Mouse (Mus musculus) erythroblast, embryonic 14.5 days (primary cell): ENCODE measurements around the gene Dpf2. TPM values are rescaled to one million over a fixed set of nuclear protein-coding genes. Genes with fewer than 3 reads are reported as not detected.
"Not testable (repeated sequence)": the region's sequence is repeated elsewhere in the genome, so short reads cannot be mapped to it uniquely, and the experiment has no call there.

Source experiments
- H3K27me3 ChIP-seq: 2 replicates; pipeline ENCODE4 v1.6.1; 2012; ENCODE audit warnings: inconsistent platforms; ENCODE audit not compliant: control insufficient read depth
- H3K36me3 ChIP-seq: 2 replicates; pipeline ENCODE4 v1.6.1; 2012; ENCODE audit warnings: mild to moderate bottlenecking, inconsistent platforms; ENCODE audit not compliant: control insufficient read depth
- H3K4me1 ChIP-seq: 2 replicates; pipeline ENCODE4 v1.6.1; 2012; ENCODE audit warnings: inconsistent platforms; ENCODE audit not compliant: control insufficient read depth
- H3K4me3 ChIP-seq: replicated peaks from 2 replicates; pipeline ENCODE3; 2012; ENCODE audit warnings: moderate library complexity, mild to moderate bottlenecking, inconsistent platforms
- H3K9me3 ChIP-seq: 2 replicates; pipeline ENCODE4 v1.6.1; 2012; ENCODE audit warnings: low read length, inconsistent platforms, mixed read lengths; ENCODE audit not compliant: control insufficient read depth
- GATA1 ChIP-seq: IDR thresholded peaks from 2 replicates; pipeline ENCODE4 v1.6.1; 2012; ENCODE audit warnings: low read length, inconsistent platforms, mixed read lengths
- TAL1 ChIP-seq: IDR thresholded peaks from 3 replicates; pipeline ENCODE4 v1.6.1; 2012; ENCODE audit warnings: low read length, inconsistent platforms, mixed read lengths
- polyA plus RNA-seq: library from polyadenylated mRNA; stranded (reverse); fragments of >175 nt; gene quantifications from 2 replicates; pipeline ENCODE4 v1.2.3, GENCODE M21; 2012

The Dpf2 gene
- polyA plus RNA-seq, 1 experiment: 2.7 TPM

GRCm38 (mm10) chr19:5891521-5892258 lies 21.1 kb downstream of the Dpf2 start:
- H3K36me3 ChIP-seq: peaks cover 44% of the 10 kb centered on the region

GRCm38 (mm10) chr19:5889211-5889610 lies 23.6 kb downstream of the Dpf2 start:
- TF ChIP-seq TAL1: no peak
- no peak for TF ChIP-seq GATA1
- peaks cover 24% of the 10 kb centered on the region for H3K36me3 ChIP-seq
- H3K9me3 ChIP-seq: no peaks in the 10 kb centered on the region
- H3K4me1 ChIP-seq: peaks cover 50% of the 10 kb centered on the region
- H3K4me3 ChIP-seq: no peak overlapping the region
- peaks cover 9% of the 10 kb centered on the region; the same call in 1 of the 2 replicates for H3K27me3 ChIP-seq

More at GRCm38 (mm10) chr19:5891521-5892258, 21.1 kb downstream of the Dpf2 start:
- H3K9me3 ChIP-seq: no peaks in the 10 kb centered on the region
- peaks cover 43% of the 10 kb centered on the region for H3K4me1 ChIP-seq
- H3K4me3 ChIP-seq: no peak overlapping the region
- peaks cover 9% of the 10 kb centered on the region; the same call in 1 of the 2 replicates for H3K27me3 ChIP-seq
- no peak for TF ChIP-seq TAL1
- no peak for TF ChIP-seq GATA1

- no peak for TF ChIP-seq GATA1
- TF ChIP-seq TAL1: no peak
- Histone ChIP-seq H3K27me3 (peaks cover 7% of the 10 kb centered on the region; the same call in 1 of the 2 replicates), H3K9me3 (no peaks in the 10 kb centered on the region), H3K4me3 (no peak overlapping the region), H3K4me1 (peaks cover 49% of the 10 kb centered on the region), H3K36me3 (peaks cover 17% of the 10 kb centered on the region)
Observed at GRCm38 (mm10) chr19:5887234-5887815, 25.5 kb downstream of the Dpf2 start.

- TF ChIP-seq TAL1 (no peak), GATA1 (no peak)
- peaks cover 39% of the 10 kb centered on the region for H3K4me1 ChIP-seq
- no peak overlapping the region for H3K4me3 ChIP-seq
- H3K36me3 ChIP-seq: peaks cover 6% of the 10 kb centered on the region
- no peaks in the 10 kb centered on the region for H3K9me3 ChIP-seq
- H3K27me3 ChIP-seq: no peaks in the 10 kb centered on the region; the same call in 1 of the 2 replicates
Observed at GRCm38 (mm10) chr19:5885838-5886237, 27.0 kb downstream of the Dpf2 start.

GRCm38 (mm10) chr19:5883935-5884334 lies 28.9 kb downstream of the Dpf2 start:
- H3K9me3 ChIP-seq: no peaks in the 10 kb centered on the region
- H3K36me3 ChIP-seq: peaks cover 3% of the 10 kb centered on the region
- peaks cover 37% of the 10 kb centered on the region for H3K4me1 ChIP-seq
- TF ChIP-seq GATA1: no peak
- TF ChIP-seq TAL1: no peak
- H3K27me3 ChIP-seq: no peaks in the 10 kb centered on the region; the same call in 1 of the 2 replicates
- H3K4me3 ChIP-seq: no peak overlapping the region

- H3K36me3 ChIP-seq, H3K27me3 ChIP-seq, H3K9me3 ChIP-seq, H3K4me3 ChIP-seq: not testable (repeated sequence)
- H3K4me1 ChIP-seq: peaks cover 42% of the 10 kb centered on the region
Observed at GRCm38 (mm10) chr19:5882079-5882478, 30.7 kb downstream of the Dpf2 start.

- H3K36me3 ChIP-seq: peaks cover 3% of the 10 kb centered on the region
- H3K27me3 ChIP-seq: no peaks in the 10 kb centered on the region; the same call in 1 of the 2 replicates
- TF ChIP-seq TAL1 (no peak), GATA1 (no peak)
- H3K4me1 ChIP-seq: peaks cover 41% of the 10 kb centered on the region
- no peaks in the 10 kb centered on the region for H3K9me3 ChIP-seq
- H3K4me3 ChIP-seq: no peak overlapping the region
Observed at GRCm38 (mm10) chr19:5881155-5881554, 31.7 kb downstream of the Dpf2 start.

- Histone ChIP-seq H3K4me1 (peaks cover 43% of the 10 kb centered on the region), H3K9me3 (no peaks in the 10 kb centered on the region), H3K36me3 (peaks cover 3% of the 10 kb centered on the region), H3K27me3 (no peaks in the 10 kb centered on the region; the same call in 1 of the 2 replicates), H3K4me3 (no peak overlapping the region)
- TF ChIP-seq TAL1 (no peak), GATA1 (no peak)
Observed at GRCm38 (mm10) chr19:5879735-5880134, 33.1 kb downstream of the Dpf2 start.

- peaks cover 43% of the 10 kb centered on the region for H3K4me1 ChIP-seq
- no peaks in the 10 kb centered on the region for H3K9me3 ChIP-seq
- TF ChIP-seq TAL1 (no peak), GATA1 (no peak)
Observed at GRCm38 (mm10) chr19:5878916-5879315, 33.9 kb downstream of the Dpf2 start.

More at GRCm38 (mm10) chr19:5878916-5879315, 33.9 kb downstream of the Dpf2 start:
- Histone ChIP-seq H3K27me3 (no peaks in the 10 kb centered on the region; the same call in 1 of the 2 replicates), H3K4me3 (no peak overlapping the region), H3K36me3 (peaks cover 2% of the 10 kb centered on the region; the same call in 1 of the 2 replicates)
